Mouse (Mus musculus): ENCODE measurements at regions not wholly inside any gene's neighbourhood (a gene's known extent, or its start where the extent isn't known, plus 50 kb on each side); places are given as distances from the start of the nearest gene placed in this dataset.

GRCm38 (mm10) chr15:56979353-56979752 lies 498.1 kb downstream of the Slc22a22 start:
- 78% methylated on average over 1 of the region's 1 CpGs for WGBS
- no peak for ATAC-seq (replicated peaks; ENCODE audit: low FRiP score)
- Histone ChIP-seq H3K9ac (no peak overlapping the region), H3K27ac (no peak overlapping the region), H3K36me3 (no peaks in the 10 kb centered on the region), H3K27me3 (no peaks in the 10 kb centered on the region), H3K4me3 (replicated peaks) (no peak overlapping the region), H3K4me1 (no peaks in the 10 kb centered on the region), H3K4me2 (no peak overlapping the region), H3K9me3 (replicated peaks) (no peaks in the 10 kb centered on the region)

GRCm38 (mm10) chr15:56975446-56976433 lies 501.7 kb downstream of the Slc22a22 start:
- ATAC-seq (replicated peaks; ENCODE audit: low FRiP score) = peak; percentile 62; the same call in 1 of the 2 replicates

GRCm38 (mm10) chr15:56970140-56970539 lies 507.3 kb downstream of the Slc22a22 start:
- no peak overlapping the region for H3K27ac ChIP-seq
- ATAC-seq (replicated peaks; ENCODE audit: low FRiP score) = no peak
- no peak overlapping the region for H3K4me3 ChIP-seq (replicated peaks)
- no peak overlapping the region for H3K4me2 ChIP-seq
- H3K4me1 ChIP-seq = no peaks in the 10 kb centered on the region
- no peaks in the 10 kb centered on the region for H3K27me3 ChIP-seq
- H3K9ac ChIP-seq = no peak overlapping the region
- no peaks in the 10 kb centered on the region for H3K36me3 ChIP-seq
- no peaks in the 10 kb centered on the region for H3K9me3 ChIP-seq (replicated peaks)
- WGBS = 78% methylated on average over 1 of the region's 1 CpGs

More at GRCm38 (mm10) chr15:56975446-56976433, 501.7 kb downstream of the Slc22a22 start:
- Histone ChIP-seq H3K4me3 (replicated peaks) (no peak overlapping the region), H3K27me3 (no peaks in the 10 kb centered on the region), H3K9me3 (replicated peaks) (no peaks in the 10 kb centered on the region), H3K9ac (no peak overlapping the region), H3K4me2 (no peak overlapping the region), H3K4me1 (no peaks in the 10 kb centered on the region), H3K27ac (no peak overlapping the region), H3K36me3 (no peaks in the 10 kb centered on the region)
- 70% methylated on average over 4 of the region's 4 CpGs for WGBS

- H3K27me3 ChIP-seq = no peaks in the 10 kb centered on the region
- no peak overlapping the region for H3K4me3 ChIP-seq (replicated peaks)
- H3K9ac ChIP-seq = no peak overlapping the region
- no peak overlapping the region for H3K27ac ChIP-seq
- H3K4me1 ChIP-seq = no peaks in the 10 kb centered on the region
- no peak overlapping the region for H3K4me2 ChIP-seq
- ATAC-seq (replicated peaks; ENCODE audit: low FRiP score) = no peak
- H3K9me3 ChIP-seq (replicated peaks) = no peaks in the 10 kb centered on the region
- WGBS = 88% methylated on average over 2 of the region's 2 CpGs
- H3K36me3 ChIP-seq = no peaks in the 10 kb centered on the region
Measured at GRCm38 (mm10) chr15:56956356-56956755, 521.1 kb downstream of the Slc22a22 start.

GRCm38 (mm10) chr15:56952176-56952575 lies 525.2 kb downstream of the Slc22a22 start:
- H3K36me3 ChIP-seq = no peaks in the 10 kb centered on the region
- no peaks in the 10 kb centered on the region for H3K4me1 ChIP-seq
- no peak overlapping the region for H3K4me2 ChIP-seq
- H3K27me3 ChIP-seq = no peaks in the 10 kb centered on the region
- H3K9me3 ChIP-seq (replicated peaks) = no peaks in the 10 kb centered on the region
- H3K27ac ChIP-seq = no peak overlapping the region
- H3K4me3 ChIP-seq (replicated peaks) = no peak overlapping the region
- ATAC-seq (replicated peaks; ENCODE audit: low FRiP score) = no peak
- no peak overlapping the region for H3K9ac ChIP-seq

GRCm38 (mm10) chr15:56950824-56951223 lies 526.6 kb downstream of the Slc22a22 start:
- Histone ChIP-seq H3K4me1 (no peaks in the 10 kb centered on the region), H3K4me3 (replicated peaks) (no peak overlapping the region), H3K27ac (no peak overlapping the region), H3K9me3 (replicated peaks) (no peaks in the 10 kb centered on the region), H3K4me2 (no peak overlapping the region), H3K9ac (no peak overlapping the region), H3K27me3 (no peaks in the 10 kb centered on the region), H3K36me3 (no peaks in the 10 kb centered on the region)
- 89% methylated on average over 2 of the region's 2 CpGs for WGBS
- no peak for ATAC-seq (replicated peaks; ENCODE audit: low FRiP score)

- H3K4me1 ChIP-seq = no peaks in the 10 kb centered on the region
- no peaks in the 10 kb centered on the region for H3K36me3 ChIP-seq
- no peak overlapping the region for H3K4me2 ChIP-seq
- H3K4me3 ChIP-seq (replicated peaks) = no peak overlapping the region
- H3K27ac ChIP-seq = no peak overlapping the region
- no peak overlapping the region for H3K9ac ChIP-seq
- 82% methylated on average over 1 of the region's 1 CpGs for WGBS
- no peak for ATAC-seq (replicated peaks; ENCODE audit: low FRiP score)
- H3K27me3 ChIP-seq = no peaks in the 10 kb centered on the region
- H3K9me3 ChIP-seq (replicated peaks) = no peaks in the 10 kb centered on the region
Measured at GRCm38 (mm10) chr15:56940891-56941290, 536.5 kb downstream of the Slc22a22 start.

- Histone ChIP-seq H3K4me1 (no peaks in the 10 kb centered on the region), H3K4me3 (replicated peaks) (no peak overlapping the region), H3K27ac (no peak overlapping the region), H3K36me3 (no peaks in the 10 kb centered on the region), H3K9ac (no peak overlapping the region), H3K4me2 (no peak overlapping the region), H3K9me3 (replicated peaks) (no peaks in the 10 kb centered on the region), H3K27me3 (no peaks in the 10 kb centered on the region)
- no peak for ATAC-seq (replicated peaks; ENCODE audit: low FRiP score)
Measured at GRCm38 (mm10) chr15:56896553-56896952, 580.9 kb downstream of the Slc22a22 start.

GRCm38 (mm10) chr15:56881501-56881900 lies 595.9 kb downstream of the Slc22a22 start:
- Histone ChIP-seq H3K36me3 (no peaks in the 10 kb centered on the region), H3K27me3 (no peaks in the 10 kb centered on the region), H3K4me3 (replicated peaks) (no peak overlapping the region), H3K9ac (no peak overlapping the region), H3K27ac (0 out of 2 replicates have a peak overlapping the region, but pooled peaks have one; percentile 41), H3K9me3 (replicated peaks) (peaks cover 5% of the 10 kb centered on the region; the same call in 1 of the 2 replicates), H3K4me1 (0 out of 2 replicates have a peak, but pooled peaks cover 3% of the 10 kb centered on the region), H3K4me2 (no peak overlapping the region)
- WGBS = 15% methylated on average over 5 of the region's 5 CpGs
- ATAC-seq (replicated peaks; ENCODE audit: low FRiP score) = peak; percentile 87

GRCm38 (mm10) chr15:56865879-56866278 lies 611.5 kb downstream of the Slc22a22 start:
- H3K4me2 ChIP-seq = no peak overlapping the region
- no peaks in the 10 kb centered on the region for H3K9me3 ChIP-seq (replicated peaks)
- H3K4me3 ChIP-seq (replicated peaks) = no peak overlapping the region
- no peak overlapping the region for H3K9ac ChIP-seq
- ATAC-seq (replicated peaks; ENCODE audit: low FRiP score) = no peak
- no peaks in the 10 kb centered on the region for H3K36me3 ChIP-seq
- H3K27ac ChIP-seq = no peak overlapping the region
- no peaks in the 10 kb centered on the region for H3K27me3 ChIP-seq
- H3K4me1 ChIP-seq = 0 out of 2 replicates have a peak, but pooled peaks cover 4% of the 10 kb centered on the region
- 57% methylated on average over 6 of the region's 6 CpGs for WGBS

- 29% methylated on average over 4 of the region's 4 CpGs for WGBS
- Histone ChIP-seq H3K36me3 (no peaks in the 10 kb centered on the region), H3K27ac (0 out of 2 replicates have a peak overlapping the region, but pooled peaks have one; percentile 45), H3K9me3 (replicated peaks) (no peaks in the 10 kb centered on the region), H3K4me2 (no peak overlapping the region), H3K4me1 (0 out of 2 replicates have a peak, but pooled peaks cover 4% of the 10 kb centered on the region), H3K9ac (no peak overlapping the region), H3K4me3 (replicated peaks) (no peak overlapping the region), H3K27me3 (no peaks in the 10 kb centered on the region)
- peak; percentile 76; the same call in 1 of the 2 replicates for ATAC-seq (replicated peaks; ENCODE audit: low FRiP score)
Measured at GRCm38 (mm10) chr15:56865035-56865804, 612.2 kb downstream of the Slc22a22 start.

Measured in kidney, embryonic 15.5 days (tissue).